Mouse (Mus musculus): Measurements from ENCODE around the gene Lenep. TPM values are rescaled to one million over a fixed set of nuclear protein-coding genes. Genes with fewer than 3 reads are reported as not detected.
A peak's percentile ranks its signal among the peaks of the same experiment; 100 is the strongest.

The Lenep gene
- polyA plus RNA-seq, 1 experiment from 2014 or later = 0.91 TPM

DNA sequence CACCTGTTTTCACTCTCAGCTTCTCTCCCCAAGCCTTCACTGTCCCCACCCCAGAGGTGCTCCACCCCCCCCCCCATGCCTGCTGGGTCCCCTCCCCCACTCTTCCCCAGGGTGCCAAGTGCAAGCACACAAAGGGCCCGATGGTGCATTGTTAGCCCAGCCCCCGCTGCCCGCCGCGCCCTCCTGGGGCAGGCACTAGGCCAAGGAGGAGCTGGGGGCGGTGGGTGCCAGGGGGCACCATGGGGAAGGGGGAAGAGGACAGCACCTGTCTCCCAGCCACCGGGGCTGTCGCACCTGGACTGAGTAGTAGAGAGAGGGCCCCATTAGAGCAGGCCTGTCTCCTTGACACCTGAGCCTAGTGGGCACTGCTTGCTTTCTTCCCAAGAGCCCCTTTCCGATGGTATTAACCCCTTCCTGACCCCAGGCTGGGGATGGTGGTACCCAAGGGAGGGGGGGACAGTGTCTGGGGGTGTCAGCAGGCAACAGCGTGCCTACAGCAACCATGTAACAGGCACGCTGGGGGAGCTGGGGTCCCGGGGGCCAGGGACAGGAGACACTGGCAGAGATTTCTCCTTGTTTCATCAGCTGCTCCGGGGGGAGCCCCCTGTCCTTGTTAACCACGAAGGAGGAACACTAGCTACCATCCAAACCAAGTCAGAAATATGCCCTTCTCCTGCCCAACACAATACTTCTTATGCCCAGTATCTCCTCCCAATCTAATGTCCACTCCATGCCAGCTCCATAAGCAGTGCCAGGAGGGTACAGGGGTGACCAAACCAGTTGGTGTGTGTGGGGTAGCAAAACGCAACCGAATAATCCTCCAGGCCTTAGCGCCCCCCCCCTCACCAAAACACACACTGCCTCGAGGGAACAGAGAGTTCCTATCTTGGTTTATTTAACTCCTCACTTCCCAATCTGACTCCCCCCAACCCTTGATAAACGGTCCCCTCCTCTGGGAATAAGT, 11.6 kb downstream of the Lenep start:
- no peak for ATAC-seq (ENCODE audit: insufficient number of reproducible peaks, low FRiP score, low TSS enrichment, low read depth)
- no peaks in the 10 kb centered on the region for H3K36me3 ChIP-seq
- 11% methylated on average over 19 of the region's 19 CpGs for WGBS

DNA sequence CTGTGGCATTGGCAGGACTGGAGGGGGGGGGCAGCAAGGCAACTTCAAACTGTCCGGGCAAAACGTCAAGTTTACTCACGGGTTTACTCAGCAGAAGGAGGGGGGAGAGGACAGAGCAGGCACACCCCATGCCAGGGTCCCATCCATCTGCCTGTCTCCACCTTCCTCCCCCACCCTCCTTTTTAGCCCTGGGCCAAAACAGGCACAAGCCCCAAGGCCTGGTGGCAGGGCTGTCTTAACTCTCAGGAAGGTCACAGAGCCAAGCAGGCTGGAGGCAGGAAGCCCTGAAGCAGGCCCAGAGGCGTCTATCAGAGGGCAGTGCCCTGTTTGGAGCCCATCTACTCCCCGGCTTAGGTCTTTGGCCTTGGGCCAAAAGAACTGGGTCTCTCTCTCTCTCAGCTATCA, 12.5 kb downstream of the Lenep start:
- Histone ChIP-seq H3K9me3 (replicated peaks) (no peaks in the 10 kb centered on the region), H3K27ac (replicated peaks) (peak overlapping the region; percentile 44), H3K36me3 (no peaks in the 10 kb centered on the region), H3K9ac (no peak overlapping the region), H3K4me3 (replicated peaks) (peak overlapping the region; percentile 58), H3K4me1 (peaks cover 85% of the 10 kb centered on the region), H3K4me2 (replicated peaks) (peak overlapping the region; percentile 98), H3K27me3 (no peaks in the 10 kb centered on the region)
- no peak for ATAC-seq (ENCODE audit: insufficient number of reproducible peaks, low FRiP score, low TSS enrichment, low read depth)
- 40% methylated on average over 5 of the region's 5 CpGs for WGBS

More for the DNA sequence above, 11.6 kb downstream of the Lenep start:
- Histone ChIP-seq H3K27me3 (no peaks in the 10 kb centered on the region), H3K4me1 (peaks cover 85% of the 10 kb centered on the region), H3K9ac (no peak overlapping the region; the same call in 1 of the 2 replicates), H3K9me3 (replicated peaks) (no peaks in the 10 kb centered on the region), H3K4me3 (replicated peaks) (peak overlapping the region; percentile 58), H3K27ac (replicated peaks) (peak overlapping the region; percentile 85), H3K4me2 (replicated peaks) (peak overlapping the region; percentile 98)

DNA sequence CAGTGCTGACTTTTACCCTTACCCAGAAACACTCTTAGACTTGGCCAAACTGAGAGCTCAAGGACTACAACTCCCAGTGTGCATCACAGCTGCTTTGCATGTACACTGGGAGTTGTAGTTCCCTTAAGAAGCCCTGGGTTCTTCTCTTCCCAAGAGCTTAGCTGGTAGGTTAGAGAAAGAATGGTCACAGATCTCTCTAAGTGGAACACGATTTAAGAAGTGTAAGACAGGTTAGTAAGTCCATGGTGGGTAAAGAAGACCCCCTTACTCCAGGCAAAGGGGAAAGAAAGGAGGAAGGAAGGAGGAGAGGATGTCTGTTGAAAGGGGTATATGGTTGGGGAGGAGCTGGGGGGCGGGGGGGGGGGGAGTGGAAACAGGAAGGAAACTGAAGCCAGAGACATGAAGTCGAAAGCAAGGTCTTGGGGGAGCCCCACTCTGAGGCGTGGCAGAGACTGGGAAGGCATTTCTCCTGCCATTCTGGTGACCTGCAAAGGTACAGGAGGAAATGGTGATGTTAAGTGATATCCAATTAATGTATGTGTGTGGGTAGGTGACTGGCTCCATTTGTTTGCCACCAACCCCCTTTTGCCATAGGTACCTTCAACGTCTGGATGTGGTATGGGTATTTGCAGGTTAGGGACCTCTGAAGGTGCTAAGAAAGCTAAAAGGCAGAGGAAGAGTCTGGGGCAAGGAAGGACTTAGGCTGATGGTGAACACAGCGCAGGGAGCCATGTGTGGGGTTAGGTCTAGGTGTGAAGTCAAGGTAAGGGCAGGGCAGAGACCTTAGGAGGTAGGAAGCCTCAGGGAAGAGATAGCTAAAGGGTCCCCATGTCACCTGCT, 13.5 kb downstream of the Lenep start:
- Histone ChIP-seq H3K4me1 (peaks cover 85% of the 10 kb centered on the region), H3K4me2 (replicated peaks) (no peak overlapping the region), H3K27me3 (no peaks in the 10 kb centered on the region), H3K36me3 (no peaks in the 10 kb centered on the region), H3K4me3 (replicated peaks) (no peak overlapping the region), H3K9ac (no peak overlapping the region), H3K27ac (replicated peaks) (peak overlapping the region; percentile 58; the same call in 1 of the 2 replicates), H3K9me3 (replicated peaks) (no peaks in the 10 kb centered on the region)
- WGBS = 52% methylated on average over 6 of the region's 6 CpGs
- ATAC-seq (ENCODE audit: insufficient number of reproducible peaks, low FRiP score, low TSS enrichment, low read depth) = no peak

DNA sequence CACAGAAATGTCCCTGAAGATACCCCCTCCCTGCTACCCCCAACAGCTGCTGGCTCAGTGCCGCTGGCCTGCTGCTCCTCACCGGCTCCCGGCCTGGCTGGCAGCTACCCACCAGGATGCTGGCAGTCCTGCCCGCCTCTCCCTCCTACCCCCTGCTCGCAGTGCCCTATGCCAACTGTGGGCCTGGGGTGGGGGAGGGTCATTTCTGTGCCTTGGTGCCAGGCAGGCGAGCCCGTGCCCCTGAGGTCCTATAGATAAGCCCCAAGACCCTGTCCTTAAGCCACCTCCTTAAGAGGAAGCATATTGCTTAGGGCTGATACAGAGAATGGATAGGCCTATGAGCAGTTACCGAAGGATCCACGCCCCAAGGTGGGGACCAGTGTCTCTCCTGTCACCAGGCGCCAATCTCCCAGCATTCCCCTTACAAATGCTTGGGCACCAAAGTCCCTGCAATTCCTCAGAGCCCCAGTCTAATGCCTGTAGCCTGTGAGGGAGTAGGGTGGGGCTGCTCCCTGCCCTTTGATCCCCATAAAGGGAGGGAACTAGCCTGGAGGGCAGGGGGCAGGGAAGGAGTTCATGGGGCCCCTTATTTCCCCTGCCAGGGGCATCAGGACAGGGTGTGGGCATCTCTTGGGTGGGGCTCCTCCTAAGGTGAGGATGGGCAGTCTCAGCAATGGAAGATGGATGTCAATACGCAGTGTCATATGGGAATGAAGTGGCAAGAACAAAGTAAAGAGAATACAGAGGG, 14.3 kb downstream of the Lenep start:
- 58% methylated on average over 11 of the region's 11 CpGs for WGBS
- H3K27me3 ChIP-seq = no peaks in the 10 kb centered on the region
- H3K4me2 ChIP-seq (replicated peaks) = peak overlapping the region; percentile 27
- H3K4me3 ChIP-seq (replicated peaks) = no peak overlapping the region
- no peaks in the 10 kb centered on the region for H3K36me3 ChIP-seq
- H3K27ac ChIP-seq (replicated peaks) = peak overlapping the region; percentile 58
- ATAC-seq (ENCODE audit: insufficient number of reproducible peaks, low FRiP score, low TSS enrichment, low read depth) = no peak
- peaks cover 81% of the 10 kb centered on the region for H3K4me1 ChIP-seq
- H3K9me3 ChIP-seq (replicated peaks) = no peaks in the 10 kb centered on the region
- no peak overlapping the region for H3K9ac ChIP-seq

DNA sequence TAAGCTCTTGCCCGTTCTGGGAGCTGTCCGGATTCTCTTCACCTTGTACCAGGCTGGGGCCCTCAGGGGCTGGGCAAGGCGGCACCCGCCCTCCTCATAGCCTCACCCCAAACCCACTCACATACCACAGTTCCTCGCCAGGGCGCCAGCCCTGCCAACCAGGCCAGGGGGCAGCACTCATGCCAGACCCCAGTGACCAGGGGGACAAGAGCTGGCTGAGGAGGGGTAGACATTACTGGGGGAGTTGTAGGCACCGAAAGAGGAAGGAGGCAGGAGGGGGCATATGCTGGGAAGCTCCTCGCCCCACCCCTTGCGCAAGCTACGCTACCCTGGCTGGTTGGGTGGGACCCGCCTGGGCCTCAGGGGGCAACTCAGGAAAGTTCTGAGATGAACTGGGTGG, 15.0 kb downstream of the Lenep start:
- H3K4me1 ChIP-seq = peaks cover 77% of the 10 kb centered on the region
- no peaks in the 10 kb centered on the region for H3K36me3 ChIP-seq
- 0 out of 2 replicates have a peak, but pooled peaks have one; percentile 2 for ATAC-seq (ENCODE audit: insufficient number of reproducible peaks, low FRiP score, low TSS enrichment, low read depth)
- H3K9me3 ChIP-seq (replicated peaks) = no peaks in the 10 kb centered on the region
- no peaks in the 10 kb centered on the region for H3K27me3 ChIP-seq
- H3K27ac ChIP-seq (replicated peaks) = peak overlapping the region; percentile 58
- H3K4me3 ChIP-seq (replicated peaks) = peak overlapping the region; percentile 19; the same call in 1 of the 2 replicates
- WGBS = 55% methylated on average over 11 of the region's 11 CpGs
- H3K9ac ChIP-seq = no peak overlapping the region
- peak overlapping the region; percentile 27 for H3K4me2 ChIP-seq (replicated peaks)

DNA sequence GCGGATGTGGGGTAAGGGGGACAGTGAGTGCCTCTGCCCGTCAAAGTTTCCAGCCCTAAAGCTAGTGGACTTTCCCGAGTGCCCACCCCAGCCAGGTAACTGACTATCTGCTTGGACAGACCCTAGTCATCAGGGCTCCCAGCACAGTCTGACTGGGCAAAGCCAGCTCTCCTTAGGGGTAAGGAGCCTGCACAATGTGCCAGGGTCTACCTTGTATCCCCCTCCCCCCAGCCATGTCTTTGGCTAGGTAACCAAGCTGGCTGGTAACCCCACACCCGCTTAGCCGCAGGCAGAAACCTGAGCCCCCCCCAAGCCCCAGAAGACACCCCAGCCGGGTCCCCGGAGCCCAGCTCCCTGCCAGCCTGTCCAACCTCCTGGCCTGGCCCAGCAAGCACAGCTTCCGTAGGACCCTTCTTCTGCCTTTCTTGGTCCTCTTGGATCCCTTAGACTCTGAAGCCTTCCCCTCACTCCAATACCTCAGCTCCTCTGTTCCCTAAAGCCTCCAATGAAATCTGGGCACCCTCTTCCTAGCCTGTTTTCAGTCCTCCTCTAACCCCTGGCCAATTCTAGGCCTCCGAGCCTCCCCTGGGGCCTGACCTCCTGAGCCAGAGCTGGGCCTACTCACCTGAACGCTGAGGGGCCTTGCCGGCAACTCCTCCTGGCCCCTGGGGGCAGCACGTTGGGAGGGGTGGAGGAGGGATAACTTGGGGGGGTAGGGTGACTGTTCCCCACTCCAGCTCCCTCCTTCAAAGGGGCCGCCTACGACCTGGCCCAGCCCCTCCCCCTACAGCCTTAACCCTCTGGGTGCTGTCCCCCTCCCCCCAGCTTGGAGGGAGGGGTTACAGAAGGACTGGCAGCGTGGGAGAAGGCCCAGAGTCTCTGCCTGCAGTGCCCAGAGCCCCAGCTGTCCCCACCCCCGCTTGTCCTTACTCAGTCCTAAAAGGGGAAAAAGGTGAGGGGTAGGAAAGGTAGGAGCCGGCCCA, 15.9 kb downstream of the Lenep start:
- Histone ChIP-seq H3K4me1 (peaks cover 68% of the 10 kb centered on the region), H3K4me2 (replicated peaks) (peak overlapping the region; percentile 27), H3K4me3 (replicated peaks) (peak overlapping the region; percentile 19), H3K36me3 (no peaks in the 10 kb centered on the region), H3K9me3 (replicated peaks) (no peaks in the 10 kb centered on the region), H3K27me3 (no peaks in the 10 kb centered on the region), H3K9ac (peak overlapping the region; percentile 3; the same call in 1 of the 2 replicates), H3K27ac (replicated peaks) (peak overlapping the region; percentile 74; the same call in 1 of the 2 replicates)
- ATAC-seq (ENCODE audit: insufficient number of reproducible peaks, low FRiP score, low TSS enrichment, low read depth) = no peak
- WGBS = 38% methylated on average over 17 of the region's 17 CpGs

DNA sequence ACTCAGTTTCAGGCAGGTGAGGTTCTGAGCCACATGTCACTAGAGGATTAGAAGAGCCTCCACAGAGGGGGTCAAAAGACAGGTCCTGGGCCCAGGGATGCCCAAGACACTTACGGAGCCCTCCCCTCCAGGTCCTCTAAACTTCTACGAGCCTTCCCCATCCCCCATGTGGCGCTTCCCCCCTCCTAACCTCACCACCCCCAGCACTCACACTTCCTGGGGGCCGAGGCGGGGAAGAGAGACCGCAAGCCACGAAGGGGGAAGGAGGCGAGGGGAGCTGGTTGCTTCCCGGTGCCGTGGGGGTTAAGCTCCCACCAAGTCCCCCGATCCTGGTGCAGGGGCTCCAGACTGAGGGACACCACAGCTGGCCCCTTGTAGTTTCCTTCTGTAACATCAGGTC, 17.1 kb downstream of the Lenep start:
- Histone ChIP-seq H3K9me3 (replicated peaks) (no peaks in the 10 kb centered on the region), H3K27me3 (no peaks in the 10 kb centered on the region), H3K36me3 (peaks cover 7% of the 10 kb centered on the region; the same call in 1 of the 2 replicates), H3K4me2 (replicated peaks) (peak overlapping the region; percentile 27; the same call in 1 of the 2 replicates), H3K9ac (no peak overlapping the region), H3K27ac (replicated peaks) (peak overlapping the region; percentile 74), H3K4me3 (replicated peaks) (0 out of 2 replicates have a peak overlapping the region, but pooled peaks have one; percentile 4), H3K4me1 (peaks cover 55% of the 10 kb centered on the region)
- no peak for ATAC-seq (ENCODE audit: insufficient number of reproducible peaks, low FRiP score, low TSS enrichment, low read depth)
- 38% methylated on average over 11 of the region's 11 CpGs for WGBS

DNA sequence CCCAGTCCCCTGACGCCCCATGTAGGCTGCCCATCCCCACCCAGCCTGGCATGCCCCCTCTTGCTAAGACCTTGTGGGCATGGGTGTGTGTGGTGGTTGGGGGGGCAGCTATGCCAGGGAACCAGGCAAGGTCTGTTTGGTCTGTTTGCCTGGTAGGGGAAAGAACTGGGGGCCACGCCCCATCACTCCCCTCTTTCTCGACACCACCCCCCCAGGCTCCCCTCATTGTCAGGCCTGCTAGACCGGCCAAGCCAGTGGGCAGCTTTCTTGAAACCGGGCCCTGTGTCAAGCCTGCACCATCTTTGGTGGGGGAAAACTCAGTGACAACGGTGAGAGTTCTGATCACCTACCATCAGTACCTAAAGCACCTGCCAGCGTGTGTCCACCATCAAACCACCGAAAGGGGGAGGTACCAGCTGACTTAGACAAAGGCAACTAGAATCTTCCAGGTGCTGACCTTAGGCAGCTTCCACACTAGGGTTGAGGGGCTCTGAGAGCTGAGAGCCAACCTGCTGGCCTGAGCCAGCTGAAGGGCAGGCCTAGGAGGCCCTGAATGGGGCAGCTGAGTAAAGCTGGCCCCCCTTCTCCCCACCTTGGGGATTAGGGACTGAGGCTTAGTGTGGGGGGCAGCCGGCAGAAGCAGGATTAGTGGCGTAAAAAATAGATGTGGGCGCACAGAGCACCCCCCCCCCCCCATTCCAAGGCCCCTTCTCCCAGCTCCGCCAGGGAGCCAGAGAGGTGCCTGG, 18.1 kb downstream of the Lenep start:
- Histone ChIP-seq H3K36me3 (peaks cover 12% of the 10 kb centered on the region; the same call in 1 of the 2 replicates), H3K4me2 (replicated peaks) (peak overlapping the region; percentile 27; the same call in 1 of the 2 replicates), H3K9ac (no peak overlapping the region), H3K4me1 (peaks cover 53% of the 10 kb centered on the region), H3K4me3 (replicated peaks) (no peak overlapping the region), H3K27me3 (no peaks in the 10 kb centered on the region), H3K27ac (replicated peaks) (peak overlapping the region; percentile 74), H3K9me3 (replicated peaks) (no peaks in the 10 kb centered on the region)
- no peak for ATAC-seq (ENCODE audit: insufficient number of reproducible peaks, low FRiP score, low TSS enrichment, low read depth)
- 46% methylated on average over 11 of the region's 12 CpGs for WGBS

DNA sequence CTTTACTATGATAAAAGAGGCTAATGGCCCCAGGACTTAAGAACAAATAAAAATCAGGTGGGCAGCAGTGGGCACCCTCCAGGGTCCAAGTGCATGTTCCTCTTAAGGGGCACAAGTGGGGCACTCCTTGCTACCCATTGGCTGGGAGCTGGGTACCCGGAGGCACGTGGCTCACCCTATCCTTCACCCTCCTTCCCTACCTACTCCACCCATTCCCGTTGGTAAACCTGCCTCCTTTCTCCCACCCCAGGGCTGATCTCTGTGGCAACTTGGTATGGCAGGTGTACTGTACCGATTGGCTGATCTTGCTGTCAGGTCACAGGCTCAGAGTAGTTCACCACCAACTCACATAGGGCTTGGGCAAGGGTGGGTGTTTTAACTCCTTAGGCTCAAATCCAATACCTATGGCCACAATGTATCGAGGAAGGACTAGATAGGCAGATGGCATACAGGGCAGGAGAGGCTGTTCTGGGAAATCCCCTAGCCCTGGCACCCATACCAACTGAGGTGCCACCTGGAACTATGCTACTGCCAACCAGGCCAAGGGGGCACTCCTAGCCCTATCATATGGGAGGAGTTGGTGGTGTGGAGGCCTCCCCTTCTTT, 18.8 kb downstream of the Lenep start:
- H3K4me1 ChIP-seq = peaks cover 59% of the 10 kb centered on the region

More for the DNA sequence above, 18.8 kb downstream of the Lenep start:
- ATAC-seq (ENCODE audit: insufficient number of reproducible peaks, low FRiP score, low TSS enrichment, low read depth) = no peak
- Histone ChIP-seq H3K9ac (no peak overlapping the region), H3K9me3 (replicated peaks) (no peaks in the 10 kb centered on the region), H3K27ac (replicated peaks) (peak overlapping the region; percentile 74), H3K27me3 (no peaks in the 10 kb centered on the region), H3K36me3 (peaks cover 12% of the 10 kb centered on the region; the same call in 1 of the 2 replicates), H3K4me2 (replicated peaks) (no peak overlapping the region), H3K4me3 (replicated peaks) (no peak overlapping the region)
- 66% methylated on average over 5 of the region's 5 CpGs for WGBS

Measured in embryonic facial prominence, embryonic 15.5 days (tissue).